Mouse (Mus musculus) heart, adult 2 months (tissue): ENCODE data around the gene Junb.

ENCODE experiments used
- CTCF ChIP-seq: fragments of 200-600 bp; IDR thresholded peaks from 2 replicates; pipeline ENCODE4 v1.8.1; 2022; ENCODE audit warnings: antibody characterized with exemption, mild to moderate bottlenecking, moderate library complexity
- EP300 ChIP-seq: fragments of 200-500 bp; IDR thresholded peaks from 2 replicates; pipeline ENCODE4 v1.6.1; 2011; ENCODE audit warnings: low read depth, low read length, control low read depth; ENCODE audit not compliant: insufficient read depth
- POLR2A ChIP-seq: fragments of 200-500 bp; IDR thresholded peaks from 2 replicates; pipeline ENCODE4 v1.6.1; 2011; ENCODE audit warnings: mild to moderate bottlenecking, low read depth, low read length, control low read depth; ENCODE audit not compliant: insufficient read depth

DNA sequence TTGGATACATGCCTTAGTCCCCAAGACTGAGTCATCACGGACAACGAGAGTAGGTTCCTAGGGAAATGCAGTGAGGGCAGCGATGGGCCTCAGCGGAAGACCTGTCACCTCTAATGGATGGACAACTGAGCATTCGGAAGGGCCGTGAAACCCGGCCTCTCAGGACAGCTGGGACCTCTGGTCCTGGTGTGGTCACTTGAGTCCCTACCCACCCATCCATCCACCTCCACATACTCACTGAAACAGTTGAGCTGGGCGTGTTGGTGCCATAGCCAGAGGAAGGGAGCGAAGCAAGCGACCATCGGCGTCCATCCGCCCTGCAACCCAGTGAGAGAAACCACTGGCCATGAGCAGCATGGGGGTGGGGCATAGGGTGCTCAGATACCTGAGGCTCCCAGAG lies 47.9 kb downstream of the Junb start:
- TF ChIP-seq POLR2A (no peak), EP300 (no peak), CTCF (no peak)
